Mouse (Mus musculus) erythroblast, embryonic 14.5 days (primary cell): ENCODE measurements at regions not wholly inside any gene's neighbourhood (a gene's known extent, or its start where the extent isn't known, plus 50 kb on each side); places are given as distances from the start of the nearest gene placed in this dataset.

ENCODE experiments used
- GATA1 ChIP-seq: IDR thresholded peaks from 2 replicates; pipeline ENCODE4 v1.6.1; 2012; ENCODE audit warnings: low read length, inconsistent platforms, mixed read lengths
- TAL1 ChIP-seq: IDR thresholded peaks from 3 replicates; pipeline ENCODE4 v1.6.1; 2012; ENCODE audit warnings: low read length, inconsistent platforms, mixed read lengths

DNA sequence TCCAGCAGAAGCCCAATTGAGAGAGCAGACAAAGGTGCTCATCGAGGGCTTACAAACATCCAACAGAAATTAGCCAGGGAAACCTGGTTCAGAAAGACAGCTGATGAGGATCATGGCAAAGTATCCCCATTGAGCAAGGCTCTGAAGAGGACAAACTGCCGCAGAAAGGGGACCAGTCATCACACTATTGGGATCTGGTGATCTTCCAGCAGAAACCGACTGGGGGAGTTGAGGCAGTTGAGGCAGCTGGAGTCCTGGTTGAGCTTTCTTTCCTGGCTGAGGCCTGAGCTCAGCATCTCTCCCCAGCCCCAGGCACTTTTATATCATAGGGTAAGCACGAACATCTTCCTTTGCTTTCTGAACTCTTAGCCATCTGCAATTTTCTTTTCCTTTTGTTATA, 282.7 kb downstream of the Insig2 start:
- TF ChIP-seq GATA1 (no peak), TAL1 (no peak)
